Mouse (Mus musculus) kidney, postnatal 25 days (tissue): ENCODE measurements at regions not wholly inside any gene's neighbourhood (a gene's known extent, or its start where the extent isn't known, plus 50 kb on each side); places are given as distances from the start of the nearest gene placed in this dataset.

Source experiments
- DNase-seq, 2 experiments: peaks; one replicate each; pipeline ENCODE4 v3.0.0; 2021; ENCODE audit warnings: mixed read lengths in 2 of 2

GRCm38 (mm10) chr5:114512756-114513155 is 55.1 kb upstream of the Fam222a start:
- peak in 1 of 2 experiments; percentile 5 for DNase-seq

- no peak for DNase-seq
These were observed 53.8 kb upstream of the Fam222a start for GRCm38 (mm10) chr5:114513911-114514457.

GRCm38 (mm10) chr5:114517010-114517409 is 50.8 kb upstream of the Fam222a start:
- no peak for DNase-seq

- DNase-seq, result no peak
These were observed 49.8 kb upstream of the Fam222a start for GRCm38 (mm10) chr5:114518012-114518411.
